40 mouse cellular contexts compared by ENCODE assay signal in genomic region chr6:71256166-71256565, GRCm38 (mm10). TPM values are rescaled to one million over a fixed set of nuclear protein-coding genes. Genes with fewer than 3 reads are reported as not detected.
"Had no signal": no experiment of that assay in that cellular context is flagged by ENCODE, and none has a peak within 500 bp of the region (broad histone marks: within the 10 kb centered on the region; RNA-seq: fewer than 3 reads in every experiment).

No protein-coding gene starts in this region.

- H3K27me3 ChIP-seq: limb, embryonic 12.5 days; limb, embryonic 13.5 days; limb, embryonic 15.5 days; liver, embryonic 12.5 days; liver, embryonic 13.5 days; liver, embryonic 15.5 days; lung, embryonic 15.5 days; midbrain, embryonic 12.5 days; midbrain, embryonic 13.5 days; midbrain, embryonic 15.5 days; neural tube, embryonic 12.5 days had no signal

- H3K9me3 ChIP-seq: limb, embryonic 10.5 days; limb, embryonic 12.5 days; limb, embryonic 13.5 days; limb, embryonic 15.5 days; liver, embryonic 12.5 days; liver, embryonic 13.5 days; liver, embryonic 15.5 days; lung, embryonic 15.5 days; megakaryocyte, embryonic 14.5 days; midbrain, embryonic 10.5 days; midbrain, embryonic 12.5 days; midbrain, embryonic 13.5 days; midbrain, embryonic 15.5 days; neural tube, embryonic 12.5 days had no signal

- DNase-seq: left cerebral cortex, postnatal 4 days; liver; liver, embryonic 13.5 days; liver, postnatal 0 days; lung, adult 18-20 months; lung, adult 2 months; lung, embryonic 14.5 days; lung, postnatal 10 days; lung, postnatal 14 days; lung, postnatal 36 days; lung, postnatal 4 days; midbrain, embryonic 14.5 days had no signal

- H3K27ac ChIP-seq: limb, embryonic 10.5 days; limb, embryonic 12.5 days; limb, embryonic 13.5 days; limb, embryonic 15.5 days; liver, embryonic 12.5 days; liver, embryonic 13.5 days; liver, embryonic 14.5 days; liver, embryonic 15.5 days; lung, embryonic 15.5 days; macrophage; midbrain, embryonic 10.5 days; midbrain, embryonic 12.5 days; midbrain, embryonic 13.5 days; midbrain, embryonic 15.5 days; neural tube, embryonic 12.5 days had no signal

- H3K36me3 ChIP-seq: limb, embryonic 10.5 days; limb, embryonic 12.5 days; limb, embryonic 13.5 days; limb, embryonic 15.5 days; liver, embryonic 12.5 days; liver, embryonic 13.5 days; liver, embryonic 15.5 days; lung, embryonic 15.5 days; midbrain, embryonic 10.5 days; midbrain, embryonic 12.5 days; midbrain, embryonic 13.5 days; midbrain, embryonic 15.5 days; neural tube, embryonic 12.5 days had no signal

- H3K4me1 ChIP-seq: limb, embryonic 10.5 days; limb, embryonic 12.5 days; limb, embryonic 13.5 days; limb, embryonic 15.5 days; lung, embryonic 15.5 days; midbrain, embryonic 10.5 days; midbrain, embryonic 12.5 days; midbrain, embryonic 13.5 days; midbrain, embryonic 15.5 days; neural tube, embryonic 12.5 days had no signal

- H3K4me3 ChIP-seq: limb, embryonic 10.5 days; limb, embryonic 12.5 days; limb, embryonic 13.5 days; limb, embryonic 15.5 days; liver, embryonic 12.5 days; liver, embryonic 13.5 days; liver, embryonic 15.5 days; lung, embryonic 15.5 days; megakaryocyte, embryonic 14.5 days; midbrain, embryonic 10.5 days; midbrain, embryonic 12.5 days; midbrain, embryonic 13.5 days; midbrain, embryonic 15.5 days; myocyte; neural tube, embryonic 12.5 days had no signal

RNA-seq across cellular contexts. Expression of gene Fabp1, which starts 56.5 kb away (rescaled TPM):
- total RNA-seq: left cerebral cortex, postnatal 10 days; left cerebral cortex, postnatal 14 days; left cerebral cortex, postnatal 25 days; left cerebral cortex, postnatal 36 days; left cerebral cortex, postnatal 4 days; megakaryocyte progenitor cell, adult 5-6 weeks; megakaryocyte, adult 5-6 weeks; megakaryocyte-erythroid progenitor cell, adult 5-6 weeks; midbrain, postnatal 0 days; monocyte, adult 5-6 weeks had no signal
- polyA plus RNA-seq: limb, embryonic 10.5 days; limb, embryonic 12.5 days; lung, embryonic 14.5 days; macrophage; midbrain, embryonic 10.5 days; midbrain, embryonic 11.5 days; midbrain, embryonic 12.5 days; midbrain, embryonic 13.5 days; midbrain, embryonic 14.5 days; midbrain, embryonic 16.5 days; midbrain, postnatal 0 days; myocyte; neural tube, embryonic 11.5 days; neural tube, embryonic 12.5 days had no signal
